Mouse (Mus musculus) limb, embryonic 11.5 days (tissue): ENCODE results near the gene Syngap1. TPM values are rescaled to one million over a fixed set of nuclear protein-coding genes. Genes with fewer than 3 reads are reported as not detected.

ENCODE experiments used
- ATAC-seq: fragments of 200-750 bp; cut with Nextera tagmentation; 2 replicates; pipeline ENCODE4 v1.8.0; 2017; ENCODE audit warnings: low read depth; ENCODE audit not compliant: insufficient number of reproducible peaks, low FRiP score, low TSS enrichment
- DNase-seq: peaks from one replicate; pipeline ENCODE4 v3.0.0-alpha.2; 2015; ENCODE audit warnings: low spot score
- H3K27ac ChIP-seq: fragments of 300-500 bp; sonication (generic); replicated peaks from 2 replicates; pipeline ENCODE4 v1.5.1; 2014; ENCODE audit warnings: low read depth, mild to moderate bottlenecking, low read length
- H3K27me3 ChIP-seq: fragments of 300-500 bp; sonication (generic); 2 replicates; pipeline ENCODE4 v1.6.1; 2014; ENCODE audit warnings: mild to moderate bottlenecking, low read length, mixed read lengths; ENCODE audit not compliant: control insufficient read depth, insufficient read depth
- H3K36me3 ChIP-seq: fragments of 300-500 bp; sonication (generic); 2 replicates; pipeline ENCODE4 v1.6.1; 2014; ENCODE audit warnings: mild to moderate bottlenecking, low read length, moderate library complexity, mixed read lengths; ENCODE audit not compliant: control insufficient read depth, insufficient read depth
- H3K4me1 ChIP-seq: fragments of 300-500 bp; sonication (generic); 2 replicates; pipeline ENCODE4 v1.6.1; 2014; ENCODE audit warnings: low read length, mixed read lengths; ENCODE audit not compliant: control insufficient read depth, insufficient read depth
- H3K4me2 ChIP-seq: fragments of 300-500 bp; sonication (generic); 2 replicates; pipeline ENCODE4 v1.6.1; 2014; ENCODE audit warnings: low read depth, mild to moderate bottlenecking, moderate library complexity; ENCODE audit not compliant: severe bottlenecking
- H3K4me3 ChIP-seq: fragments of 300-500 bp; sonication (generic); 2 replicates; pipeline ENCODE4 v1.5.1; 2014; ENCODE audit warnings: low read depth, low read length
- H3K9ac ChIP-seq: fragments of 300-500 bp; sonication (generic); 2 replicates; pipeline ENCODE4 v1.6.1; 2014; ENCODE audit warnings: mild to moderate bottlenecking, low read length
- H3K9me3 ChIP-seq: fragments of 300-500 bp; sonication (generic); 2 replicates; pipeline ENCODE4 v1.6.1; 2016; ENCODE audit warnings: low read length; ENCODE audit not compliant: control insufficient read depth
- WGBS: fragments of 180-500 bp; shearing (Covaris S2); extraction: QIAGEN DNeasy Blood & Tissue Kit; methylation state at CpG from one replicate; pipeline ENCODE4 v1.1.7; 2014; 5-methylcytosine and 5-hydroxymethylcytosine counted together
- polyA plus RNA-seq: library from polyadenylated mRNA; unstranded; fragments of >200 nt; fragmentation: Nextera tagmentation; extraction: Ambion mirVana; gene quantifications from 2 replicates; pipeline ENCODE4 v1.2.1, GENCODE M21; 2014

Syngap1 gene
- polyA plus RNA-seq, 1 experiment from 2014 or later = 3.5 TPM

GRCm38 (mm10) chr17:26953726-26954125 is 12.7 kb downstream of the Syngap1 start:
- Histone ChIP-seq H3K4me3 (peak overlapping the region; percentile 38), H3K27ac (no peak overlapping the region), H3K4me1 (peaks cover 42% of the 10 kb centered on the region), H3K9me3 (no peaks in the 10 kb centered on the region), H3K36me3 (peaks cover 6% of the 10 kb centered on the region), H3K9ac (peak overlapping the region; percentile 63; the same call in 1 of the 2 replicates), H3K4me2 (peak overlapping the region; percentile 97), H3K27me3 (no peaks in the 10 kb centered on the region)
- no peak for ATAC-seq
- peak; percentile 31 for DNase-seq
- 23% methylated on average over 8 of the region's 16 CpGs for WGBS

- ATAC-seq (no peak), DNase-seq (no peak)
- no peaks in the 10 kb centered on the region for H3K9me3 ChIP-seq
- no peak overlapping the region for H3K9ac ChIP-seq
- no peaks in the 10 kb centered on the region for H3K27me3 ChIP-seq
- H3K4me1 ChIP-seq = peaks cover 23% of the 10 kb centered on the region
- peaks cover 9% of the 10 kb centered on the region for H3K36me3 ChIP-seq
- no peak overlapping the region for H3K27ac ChIP-seq
- H3K4me3 ChIP-seq = no peak overlapping the region
- no peak overlapping the region for H3K4me2 ChIP-seq
- 89% methylated on average over 5 of the region's 5 CpGs for WGBS
Measured at GRCm38 (mm10) chr17:26956309-26956708, 15.3 kb downstream of the Syngap1 start.

GRCm38 (mm10) chr17:26956895-26957294 is 15.8 kb downstream of the Syngap1 start:
- no peak overlapping the region for H3K4me3 ChIP-seq
- ATAC-seq = no peak

GRCm38 (mm10) chr17:26957872-26958271 is 16.8 kb downstream of the Syngap1 start:
- whole genome bisulfite sequencing = 98% methylated on average over 5 of the region's 5 CpGs

More at GRCm38 (mm10) chr17:26956895-26957294, 15.8 kb downstream of the Syngap1 start:
- Histone ChIP-seq H3K36me3 (peaks cover 11% of the 10 kb centered on the region), H3K9ac (no peak overlapping the region), H3K27me3 (no peaks in the 10 kb centered on the region), H3K4me1 (peaks cover 22% of the 10 kb centered on the region), H3K9me3 (no peaks in the 10 kb centered on the region), H3K27ac (no peak overlapping the region), H3K4me2 (no peak overlapping the region)
- DNase-seq = no peak
- 89% methylated on average over 18 of the region's 18 CpGs for WGBS

GRCm38 (mm10) chr17:26958880-26959279 is 17.8 kb downstream of the Syngap1 start:
- Histone ChIP-seq H3K27me3 (no peaks in the 10 kb centered on the region), H3K4me3 (no peak overlapping the region), H3K27ac (no peak overlapping the region), H3K4me1 (peaks cover 2% of the 10 kb centered on the region), H3K4me2 (no peak overlapping the region), H3K9me3 (no peaks in the 10 kb centered on the region), H3K9ac (no peak overlapping the region), H3K36me3 (peaks cover 16% of the 10 kb centered on the region)
- DNase-seq = no peak
- WGBS = 51% methylated on average over 5 of the region's 5 CpGs
- ATAC-seq = no peak

More at GRCm38 (mm10) chr17:26957872-26958271, 16.8 kb downstream of the Syngap1 start:
- Histone ChIP-seq H3K4me1 (peaks cover 12% of the 10 kb centered on the region), H3K27ac (no peak overlapping the region), H3K4me3 (no peak overlapping the region), H3K27me3 (no peaks in the 10 kb centered on the region), H3K4me2 (no peak overlapping the region), H3K9me3 (no peaks in the 10 kb centered on the region), H3K9ac (no peak overlapping the region), H3K36me3 (peaks cover 16% of the 10 kb centered on the region)
- no peak for DNase-seq
- ATAC-seq = no peak

- Histone ChIP-seq H3K4me1 (no peaks in the 10 kb centered on the region), H3K36me3 (peaks cover 16% of the 10 kb centered on the region), H3K4me3 (no peak overlapping the region), H3K4me2 (no peak overlapping the region), H3K9ac (no peak overlapping the region), H3K9me3 (no peaks in the 10 kb centered on the region), H3K27me3 (no peaks in the 10 kb centered on the region), H3K27ac (no peak overlapping the region)
- DNase-seq (no peak), ATAC-seq (no peak)
- 97% methylated on average over 4 of the region's 4 CpGs for WGBS
Measured at GRCm38 (mm10) chr17:26959815-26960214, 18.8 kb downstream of the Syngap1 start.

GRCm38 (mm10) chr17:26961572-26962240 is 20.7 kb downstream of the Syngap1 start:
- no peak for DNase-seq
- 89% methylated on average over 20 of the region's 21 CpGs for WGBS
- Histone ChIP-seq H3K36me3 (peaks cover 16% of the 10 kb centered on the region), H3K9me3 (no peaks in the 10 kb centered on the region), H3K4me2 (no peak overlapping the region), H3K4me3 (no peak overlapping the region), H3K27me3 (no peaks in the 10 kb centered on the region), H3K9ac (no peak overlapping the region), H3K27ac (no peak overlapping the region), H3K4me1 (no peaks in the 10 kb centered on the region)
- ATAC-seq = no peak

- H3K9ac ChIP-seq = no peak overlapping the region
- WGBS = 90% methylated on average over 11 of the region's 11 CpGs
- H3K4me3 ChIP-seq = no peak overlapping the region
- no peaks in the 10 kb centered on the region for H3K27me3 ChIP-seq
- no peak overlapping the region for H3K27ac ChIP-seq
- peaks cover 9% of the 10 kb centered on the region for H3K4me1 ChIP-seq
- H3K36me3 ChIP-seq = peaks cover 8% of the 10 kb centered on the region
- no peaks in the 10 kb centered on the region for H3K9me3 ChIP-seq
- DNase-seq = no peak
- H3K4me2 ChIP-seq = no peak overlapping the region
- no peak for ATAC-seq
Measured at GRCm38 (mm10) chr17:26966993-26967392, 25.9 kb downstream of the Syngap1 start.

GRCm38 (mm10) chr17:26967477-26967876 is 26.4 kb downstream of the Syngap1 start:
- H3K4me1 ChIP-seq = peaks cover 10% of the 10 kb centered on the region
- DNase-seq (no peak), ATAC-seq (no peak)
- no peak overlapping the region for H3K4me3 ChIP-seq
- H3K36me3 ChIP-seq = peaks cover 4% of the 10 kb centered on the region
- WGBS = 86% methylated on average over 6 of the region's 6 CpGs
- no peak overlapping the region for H3K4me2 ChIP-seq
- H3K9me3 ChIP-seq = no peaks in the 10 kb centered on the region
- H3K9ac ChIP-seq = no peak overlapping the region
- no peak overlapping the region for H3K27ac ChIP-seq
- H3K27me3 ChIP-seq = no peaks in the 10 kb centered on the region
